Mouse (Mus musculus) liver, embryonic 14.5 days (tissue): ENCODE results near the gene Lyst. TPM values are rescaled to one million over a fixed set of nuclear protein-coding genes. Genes with fewer than 3 reads are reported as not detected.

Experiments
- ATAC-seq: fragments of 200-750 bp; cut with Nextera tagmentation; 2 replicates; pipeline ENCODE4 v1.8.0; 2017; ENCODE audit warnings: moderate number of reproducible peaks, mild to moderate bottlenecking, moderate library complexity; ENCODE audit not compliant: insufficient read depth
- DNase-seq, 3 experiments: peaks; one replicate each; pipeline ENCODE4 v3.0.0-alpha.2; 2012 to 2013; ENCODE audit warnings: low read depth in 3 of 3, low spot score in 3 of 3
- H3K27ac ChIP-seq: fragments of 300-500 bp; sonication (generic); 2 replicates; pipeline ENCODE4 v1.5.1; 2014; ENCODE audit warnings: moderate library complexity, mild to moderate bottlenecking, control low read depth, inconsistent platforms
- H3K27me3 ChIP-seq: fragments of 300-500 bp; sonication (generic); 2 replicates; pipeline ENCODE4 v1.6.1; 2014; ENCODE audit warnings: mild to moderate bottlenecking, low read length, moderate library complexity; ENCODE audit not compliant: control insufficient read depth, insufficient read depth
- H3K36me3 ChIP-seq: fragments of 300-500 bp; sonication (generic); replicated peaks from 2 replicates; pipeline ENCODE4 v1.6.1; 2014; ENCODE audit warnings: low read depth; ENCODE audit not compliant: control insufficient read depth, insufficient read depth
- H3K4me1 ChIP-seq, 2 experiments: fragments of 200-500 bp in 1 of 2; fragments of 300-500 bp in 1 of 2; sonication (generic) in 1 of 2; replicated peaks; 2 replicates each; pipeline ENCODE4 v1.6.1; 2012 to 2014; ENCODE audit warnings: antibody characterized with exemption in 1 of 2, inconsistent platforms in 1 of 2, low read length in 1 of 2; ENCODE audit not compliant: control insufficient read depth in 2 of 2, insufficient read depth in 2 of 2
- H3K4me2 ChIP-seq: fragments of 300-500 bp; sonication (generic); 2 replicates; pipeline ENCODE4 v1.6.1; 2014; ENCODE audit warnings: low read depth, mild to moderate bottlenecking, control low read depth, moderate library complexity
- H3K4me3 ChIP-seq, 2 experiments: fragments of 200-500 bp in 1 of 2; fragments of 300-500 bp in 1 of 2; sonication (generic) in 1 of 2; 2 replicates each; pipeline ENCODE4 v1.5.1; 2012 to 2014; ENCODE audit warnings: low read depth in 2 of 2, low read length in 2 of 2, mild to moderate bottlenecking in 2 of 2, control low read depth in 1 of 2, inconsistent platforms in 1 of 2, moderate library complexity in 1 of 2; ENCODE audit not compliant: insufficient read depth in 1 of 2
- H3K9ac ChIP-seq: fragments of 300-500 bp; sonication (generic); replicated peaks from 2 replicates; pipeline ENCODE4 v1.6.1; 2014; ENCODE audit warnings: mild to moderate bottlenecking, control low read depth, moderate library complexity
- H3K9me3 ChIP-seq: fragments of 300-500 bp; sonication (generic); 2 replicates; pipeline ENCODE4 v1.6.1; 2016; ENCODE audit warnings: low read length, mixed read lengths; ENCODE audit not compliant: control insufficient read depth
- CTCF ChIP-seq: IDR thresholded peaks from 2 replicates; pipeline ENCODE4 v1.5.1; 2016; ENCODE audit warnings: antibody characterized with exemption, low read depth, control low read depth
- EP300 ChIP-seq: IDR thresholded peaks from 2 replicates; pipeline ENCODE4 v1.6.1; 2016; ENCODE audit warnings: antibody characterized with exemption, low read depth
- WGBS: fragments of 180-500 bp; shearing (Covaris S2); extraction: QIAGEN DNeasy Blood & Tissue Kit; methylation state at CpG from one replicate; pipeline ENCODE4 v1.1.7; 2014; ENCODE audit not compliant: insufficient replicate concordance; 5-methylcytosine and 5-hydroxymethylcytosine counted together
- polyA plus RNA-seq, 2 experiments: library from polyadenylated mRNA; depleted of rRNA in 1 of 2; stranded (reverse) in 1 of 2; unstranded in 1 of 2; fragments of >200 nt; fragmentation: Nextera tagmentation in 1 of 2; extraction: Ambion mirVana in 1 of 2; gene quantifications; 2 replicates each; pipeline versions ENCODE4 v1.2.1 to v1.2.3; 2012 to 2014

Lyst gene
- polyA plus RNA-seq, 2 experiments = 1.8 to 2.3 TPM

- H3K4me1 ChIP-seq = peaks cover 6 to 21% of the 10 kb centered on the region in 2 experiments; a peak in 3 of 4 replicates
- no peaks in the 10 kb centered on the region for H3K27me3 ChIP-seq
- no peak for DNase-seq
- no peak overlapping the region for H3K27ac ChIP-seq
- WGBS = 59% methylated on average over 2 of the region's 2 CpGs
- no peaks in the 10 kb centered on the region for H3K9me3 ChIP-seq
- no peaks in the 10 kb centered on the region for H3K36me3 ChIP-seq
- no peak for ATAC-seq
- no peak overlapping the region for H3K4me2 ChIP-seq
- no peak for TF ChIP-seq EP300
- TF ChIP-seq CTCF = no peak
- H3K4me3 ChIP-seq = no peak overlapping the region
- H3K9ac ChIP-seq = no peak overlapping the region
Measured at GRCm38 (mm10) chr13:13572941-13573340, 17.3 kb upstream of the Lyst start.

GRCm38 (mm10) chr13:13573572-13574257, 16.5 kb upstream of the Lyst start:
- H3K9ac ChIP-seq = no peak overlapping the region
- no peak for ATAC-seq
- no peak overlapping the region for H3K4me2 ChIP-seq
- no peaks in the 10 kb centered on the region for H3K36me3 ChIP-seq
- H3K9me3 ChIP-seq = no peaks in the 10 kb centered on the region
- no peaks in the 10 kb centered on the region for H3K27me3 ChIP-seq
- no peak overlapping the region for H3K27ac ChIP-seq
- no peak for TF ChIP-seq EP300
- DNase-seq = no peak
- no peak overlapping the region for H3K4me3 ChIP-seq
- H3K4me1 ChIP-seq = peaks cover 2 to 14% of the 10 kb centered on the region in 2 experiments; a peak in 3 of 4 replicates
- WGBS = 43% methylated on average over 5 of the region's 5 CpGs

- Histone ChIP-seq H3K36me3 (no peaks in the 10 kb centered on the region), H3K27ac (no peak overlapping the region), H3K27me3 (no peaks in the 10 kb centered on the region), H3K4me1 (peaks cover 0 to 8% of the 10 kb centered on the region in 2 experiments; a peak in 2 of 4 replicates), H3K4me3 (no peak overlapping the region), H3K4me2 (no peak overlapping the region), H3K9me3 (no peaks in the 10 kb centered on the region), H3K9ac (no peak overlapping the region)
- WGBS = 70% methylated on average over 8 of the region's 8 CpGs
- DNase-seq (no peak), ATAC-seq (no peak)
- no peak for TF ChIP-seq EP300
- no peak for TF ChIP-seq CTCF
Measured at GRCm38 (mm10) chr13:13574258-13574870, 15.8 kb upstream of the Lyst start.

DNA sequence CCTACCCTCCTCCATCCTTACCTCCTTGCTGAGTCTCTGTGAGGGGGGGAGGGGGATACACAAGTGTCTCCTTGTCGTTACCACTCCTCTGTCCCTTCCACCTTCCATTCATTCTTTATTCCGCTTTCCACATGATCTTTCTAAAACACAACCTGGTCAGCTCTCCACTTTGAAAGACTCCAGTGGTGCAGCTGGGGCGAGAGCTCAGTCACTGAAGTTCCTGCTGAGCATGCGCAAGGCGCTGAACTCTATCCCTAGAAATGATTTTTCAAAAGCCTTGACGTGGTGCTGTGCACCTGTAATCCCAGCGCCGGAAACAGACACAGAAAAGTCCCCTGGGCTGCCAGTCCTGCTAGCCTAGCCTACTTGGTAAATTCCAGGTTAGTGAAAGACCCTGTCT, 15.1 kb upstream of the Lyst start:
- Histone ChIP-seq H3K4me3 (no peak overlapping the region), H3K9ac (no peak overlapping the region), H3K4me2 (no peak overlapping the region), H3K4me1 (peaks cover 0 to 3% of the 10 kb centered on the region in 2 experiments; a peak in 1 of 4 replicates), H3K27me3 (no peaks in the 10 kb centered on the region), H3K36me3 (no peaks in the 10 kb centered on the region), H3K27ac (no peak overlapping the region), H3K9me3 (no peaks in the 10 kb centered on the region)
- TF ChIP-seq CTCF (no peak), EP300 (no peak)
- WGBS = 64% methylated on average over 8 of the region's 8 CpGs
- no peak for ATAC-seq
- DNase-seq = no peak

- ATAC-seq (no peak), DNase-seq (no peak)
- TF ChIP-seq EP300 = no peak
- TF ChIP-seq CTCF = no peak
Measured at GRCm38 (mm10) chr13:13576469-13577205, 13.6 kb upstream of the Lyst start.

More at GRCm38 (mm10) chr13:13576469-13577205, 13.6 kb upstream of the Lyst start:
- H3K9ac ChIP-seq = no peak overlapping the region
- no peaks in the 10 kb centered on the region for H3K27me3 ChIP-seq
- H3K4me1 ChIP-seq = peaks cover 0 to 3% of the 10 kb centered on the region in 2 experiments; a peak in 1 of 4 replicates
- no peak overlapping the region for H3K4me3 ChIP-seq
- 56% methylated on average over 8 of the region's 8 CpGs for WGBS
- no peak overlapping the region for H3K27ac ChIP-seq
- no peaks in the 10 kb centered on the region for H3K36me3 ChIP-seq
- no peak overlapping the region for H3K4me2 ChIP-seq
- no peaks in the 10 kb centered on the region for H3K9me3 ChIP-seq
